Mouse (Mus musculus) embryonic fibroblast, embryonic 13.5 days (primary cell): Measurements from ENCODE around the gene C2cd5.

Experiments
- CTCF ChIP-seq: IDR thresholded peaks from 2 replicates; pipeline ENCODE4 v1.5.1; 2011; ENCODE audit warnings: mild to moderate bottlenecking, control low read depth, low read length, moderate library complexity, borderline replicate concordance; ENCODE audit not compliant: insufficient read depth
- POLR2A ChIP-seq: IDR thresholded peaks from 2 replicates; pipeline ENCODE4 v1.6.1; 2011; ENCODE audit warnings: low read depth, mild to moderate bottlenecking, control low read depth, low read length, moderate library complexity

DNA sequence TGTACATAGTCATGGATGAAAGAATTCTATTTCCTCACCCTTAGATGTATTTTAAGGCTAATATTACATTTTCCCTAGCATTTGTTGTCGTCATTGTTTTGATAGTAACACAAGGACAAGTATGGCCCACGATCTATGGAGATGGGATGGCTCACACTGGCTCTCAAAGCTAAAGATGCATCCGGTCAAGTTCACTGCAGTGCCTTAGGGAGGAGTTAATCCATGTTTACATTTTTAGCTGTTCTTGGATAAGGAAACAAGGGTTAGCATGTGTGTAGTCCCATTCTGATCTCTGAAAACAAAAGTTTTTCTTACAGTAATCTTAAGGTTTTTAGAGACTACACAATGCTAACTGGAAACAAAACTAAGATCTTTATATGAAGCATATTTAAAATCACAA, 32.3 kb downstream of the C2cd5 start:
- TF ChIP-seq POLR2A (no peak), CTCF (no peak)
